Mouse (Mus musculus) heart, embryonic 11.5 days (tissue): ENCODE measurements around the gene S1pr4. TPM values are rescaled to one million over a fixed set of nuclear protein-coding genes. Genes with fewer than 3 reads are reported as not detected.

Experiments
- ATAC-seq: fragments of 200-750 bp; cut with Nextera tagmentation; replicated peaks from 2 replicates; pipeline ENCODE4 v1.8.0; 2017; ENCODE audit warnings: moderate library complexity; ENCODE audit not compliant: insufficient number of reproducible peaks, low FRiP score, low TSS enrichment
- H3K27ac ChIP-seq: fragments of 300-500 bp; sonication (generic); 2 replicates; pipeline ENCODE4 v1.5.1; 2014; ENCODE audit warnings: mild to moderate bottlenecking, low read depth, low read length
- H3K27me3 ChIP-seq: fragments of 300-500 bp; sonication (generic); 2 replicates; pipeline ENCODE4 v1.6.1; 2014; ENCODE audit warnings: mild to moderate bottlenecking, low read length, mixed read lengths; ENCODE audit not compliant: control insufficient read depth, insufficient read depth
- H3K36me3 ChIP-seq: fragments of 300-500 bp; sonication (generic); 2 replicates; pipeline ENCODE4 v1.6.1; 2014; ENCODE audit warnings: mild to moderate bottlenecking, low read length, moderate library complexity, mixed read lengths; ENCODE audit not compliant: control insufficient read depth, insufficient read depth
- H3K4me1 ChIP-seq: fragments of 300-500 bp; sonication (generic); 2 replicates; pipeline ENCODE4 v1.6.1; 2014; ENCODE audit warnings: low read length; ENCODE audit not compliant: control insufficient read depth, insufficient read depth
- H3K4me2 ChIP-seq: fragments of 300-500 bp; sonication (generic); 2 replicates; pipeline ENCODE4 v1.6.1; 2014; ENCODE audit warnings: mild to moderate bottlenecking, moderate library complexity
- H3K4me3 ChIP-seq: fragments of 300-500 bp; sonication (generic); 2 replicates; pipeline ENCODE4 v1.5.1; 2014; ENCODE audit warnings: low read depth, low read length
- H3K9ac ChIP-seq: fragments of 300-500 bp; sonication (generic); 2 replicates; pipeline ENCODE4 v1.6.1; 2014; ENCODE audit warnings: mild to moderate bottlenecking, low read depth, low read length, moderate library complexity
- H3K9me3 ChIP-seq: fragments of 300-500 bp; sonication (generic); replicated peaks from 2 replicates; pipeline ENCODE4 v1.6.1; 2016; ENCODE audit warnings: low read length; ENCODE audit not compliant: control insufficient read depth
- WGBS: fragments of 180-500 bp; shearing (Covaris S2); extraction: QIAGEN DNeasy Blood & Tissue Kit; methylation state at CpG from one replicate; pipeline ENCODE4 v1.1.7; 2014; ENCODE audit not compliant: insufficient replicate concordance; 5-methylcytosine and 5-hydroxymethylcytosine counted together
- microRNA-seq: library from miRNA; unstranded; fragments of <30 nt; microRNA quantifications from one replicate; pipeline ENCODE4, GENCODE M21; 2016; ENCODE audit warnings: borderline number of aligned reads
- polyA plus RNA-seq: library from polyadenylated mRNA; unstranded; fragments of >200 nt; fragmentation: Nextera tagmentation; extraction: Ambion mirVana; gene quantifications from 2 replicates; pipeline ENCODE4 v1.2.1, GENCODE M21; 2014

The S1pr4 gene
- polyA plus RNA-seq, 1 experiment from 2014 or later, result 0.79 TPM

GRCm38 (mm10) chr10:81454106-81454505 is 45.8 kb downstream of the S1pr4 start:
- ATAC-seq, result no peak
- H3K9ac ChIP-seq, result no peak overlapping the region
- no peaks in the 10 kb centered on the region for H3K4me1 ChIP-seq
- H3K9me3 ChIP-seq, result no peaks in the 10 kb centered on the region
- no peak overlapping the region for H3K4me3 ChIP-seq
- H3K27me3 ChIP-seq, result peaks cover 83% of the 10 kb centered on the region
- H3K36me3 ChIP-seq, result no peaks in the 10 kb centered on the region
- no peak overlapping the region for H3K4me2 ChIP-seq
- H3K27ac ChIP-seq, result no peak overlapping the region
- 64% methylated on average over 2 of the region's 2 CpGs for WGBS

- H3K9ac ChIP-seq, result no peak overlapping the region
- no peak overlapping the region for H3K4me3 ChIP-seq
- no peaks in the 10 kb centered on the region for H3K4me1 ChIP-seq
- no peak overlapping the region for H3K27ac ChIP-seq
- no peak overlapping the region; the same call in 1 of the 2 replicates for H3K4me2 ChIP-seq
- WGBS, result 7% methylated on average over 14 of the region's 14 CpGs
- peaks cover 74% of the 10 kb centered on the region for H3K27me3 ChIP-seq
- no peaks in the 10 kb centered on the region for H3K9me3 ChIP-seq
- no peak for ATAC-seq
- no peaks in the 10 kb centered on the region for H3K36me3 ChIP-seq
Measured at GRCm38 (mm10) chr10:81452947-81453288, 47.0 kb downstream of the S1pr4 start.

- Histone ChIP-seq H3K36me3 (no peaks in the 10 kb centered on the region), H3K27me3 (peaks cover 69% of the 10 kb centered on the region), H3K9me3 (no peaks in the 10 kb centered on the region), H3K4me3 (no peak overlapping the region), H3K27ac (no peak overlapping the region), H3K4me2 (no peak overlapping the region; the same call in 1 of the 2 replicates), H3K9ac (no peak overlapping the region; the same call in 1 of the 2 replicates), H3K4me1 (no peaks in the 10 kb centered on the region)
- 9% methylated on average over 36 of the region's 36 CpGs for WGBS
- no peak for ATAC-seq
Measured at GRCm38 (mm10) chr10:81452237-81452946, 47.5 kb downstream of the S1pr4 start.

- Histone ChIP-seq H3K9ac (no peak overlapping the region), H3K4me1 (no peaks in the 10 kb centered on the region), H3K4me3 (no peak overlapping the region), H3K27ac (no peak overlapping the region), H3K27me3 (peaks cover 64% of the 10 kb centered on the region), H3K4me2 (no peak overlapping the region), H3K36me3 (no peaks in the 10 kb centered on the region), H3K9me3 (no peaks in the 10 kb centered on the region)
- WGBS, result 49% methylated on average over 6 of the region's 6 CpGs
- ATAC-seq, result no peak
Measured at GRCm38 (mm10) chr10:81451365-81451745, 48.6 kb downstream of the S1pr4 start.

DNA sequence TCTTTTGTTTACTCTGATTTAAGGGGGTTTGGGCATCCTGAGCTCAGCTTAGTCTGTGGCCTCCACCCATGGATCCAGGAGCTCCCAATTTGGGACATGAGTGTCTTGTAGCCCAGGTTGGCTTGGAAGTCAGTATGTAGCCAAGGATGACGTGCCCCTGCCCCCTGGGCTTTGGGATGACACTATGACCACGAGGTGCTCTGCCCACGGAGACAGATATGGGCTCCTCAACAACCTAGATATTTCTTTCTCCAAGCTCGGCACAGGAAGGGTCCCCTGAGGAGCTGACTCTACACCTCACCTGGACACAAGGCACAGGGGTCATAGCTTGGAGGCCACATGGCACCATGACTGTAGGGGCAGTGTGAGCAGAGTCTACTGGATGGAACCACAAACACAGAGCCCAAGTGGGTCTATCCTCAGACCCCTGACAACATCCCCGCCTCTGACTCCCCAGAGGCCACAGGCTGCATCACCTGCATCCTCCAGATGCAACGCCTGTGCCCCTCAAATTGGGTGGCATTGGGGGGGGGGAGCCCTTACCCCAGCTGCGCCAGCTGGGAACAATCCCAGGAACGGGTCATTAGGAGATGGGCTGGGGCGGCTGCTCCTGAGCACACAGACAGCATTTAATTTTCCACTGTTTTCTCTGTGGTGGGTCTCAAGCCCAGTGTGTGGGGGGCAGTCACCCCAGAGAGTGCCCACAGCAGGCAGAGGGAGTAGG is 49.1 kb downstream of the S1pr4 start:
- 57% methylated on average over 9 of the region's 9 CpGs for WGBS
- H3K4me1 ChIP-seq, result no peaks in the 10 kb centered on the region
- no peak for ATAC-seq
- no peak overlapping the region for H3K4me3 ChIP-seq
- no peak overlapping the region for H3K9ac ChIP-seq
- no peaks in the 10 kb centered on the region for H3K36me3 ChIP-seq
- peaks cover 60% of the 10 kb centered on the region for H3K27me3 ChIP-seq
- H3K9me3 ChIP-seq, result no peaks in the 10 kb centered on the region
- H3K4me2 ChIP-seq, result no peak overlapping the region
- no peak overlapping the region for H3K27ac ChIP-seq

DNA sequence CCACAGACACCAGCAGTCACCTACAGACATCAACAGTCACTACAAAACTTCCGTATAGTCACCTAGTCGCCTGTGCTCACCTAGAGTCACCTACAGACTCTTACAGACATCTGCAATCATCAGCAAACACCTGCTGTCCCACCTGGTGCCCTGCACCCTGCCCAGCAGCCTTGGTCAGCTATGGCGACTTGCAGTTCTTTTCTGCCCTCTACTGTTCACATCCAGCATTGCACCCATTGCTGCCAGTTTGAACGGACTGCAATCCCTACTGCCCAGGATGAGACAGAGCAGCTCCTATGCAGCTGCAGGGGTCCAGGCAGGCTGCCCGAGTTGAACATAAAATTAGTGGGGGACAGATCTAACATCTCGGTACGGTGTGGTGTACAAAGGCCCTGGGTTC is 49.8 kb downstream of the S1pr4 start:
- Histone ChIP-seq H3K4me1 (no peaks in the 10 kb centered on the region), H3K4me2 (no peak overlapping the region), H3K27ac (no peak overlapping the region), H3K9me3 (no peaks in the 10 kb centered on the region), H3K36me3 (no peaks in the 10 kb centered on the region), H3K4me3 (no peak overlapping the region), H3K9ac (no peak overlapping the region), H3K27me3 (peaks cover 53% of the 10 kb centered on the region)
- 1% methylated on average over 7 of the region's 7 CpGs for whole genome bisulfite sequencing
- no peak; the same call in 1 of the 2 replicates for ATAC-seq

Small RNA genes within 50 kb of the gene (microRNA-seq; reads per million reads assigned to microRNA genes)
- gene Gm25595, result not detected

Other genes starting within 250 kb of the S1pr4 start
- 1.0 and 1.7 TPM in 2 replicates for gene Matk, start 247.2 kb downstream of the S1pr4 start, polyA plus RNA-seq
- 247 and 257 TPM in 2 replicates for gene Mrpl54, start 233.2 kb downstream of the S1pr4 start, polyA plus RNA-seq
- 41.2 and 44.1 TPM in 2 replicates for gene Apba3, start 233.2 kb downstream of the S1pr4 start, polyA plus RNA-seq
- gene Tjp3, start 208.6 kb downstream of the S1pr4 start, polyA plus RNA-seq, result 0.90 and 1.4 TPM in 2 replicates
- 30.2 and 32.1 TPM in 2 replicates for gene Pip5k1c, start 207.2 kb downstream of the S1pr4 start, polyA plus RNA-seq
- 20.2 and 25.0 TPM in 2 replicates for gene Cactin, start 179.0 kb downstream of the S1pr4 start, polyA plus RNA-seq
- gene Tbxa2r, start 171.4 kb downstream of the S1pr4 start, polyA plus RNA-seq, result 10.9 and 11.2 TPM in 2 replicates
- not detected in 2 replicates for gene Gipc3, start 156.9 kb downstream of the S1pr4 start, polyA plus RNA-seq
- 102 and 107 TPM in 2 replicates for gene Hmg20b, start 149.7 kb downstream of the S1pr4 start, polyA plus RNA-seq
- gene Mfsd12, start 142.6 kb downstream of the S1pr4 start, polyA plus RNA-seq, result 4.6 and 4.7 TPM in 2 replicates
- 0.23 and 0.67 TPM in 2 replicates for gene 4930404N11Rik, start 134.3 kb downstream of the S1pr4 start, polyA plus RNA-seq
- 66.1 and 70.0 TPM in 2 replicates for gene Fzr1, start 121.6 kb downstream of the S1pr4 start, polyA plus RNA-seq
- gene Dohh, start 115.7 kb downstream of the S1pr4 start, polyA plus RNA-seq, result 47.5 and 61.4 TPM in 2 replicates
- 1.4 and 2.9 TPM in 2 replicates for gene Gm48551, start 115.7 kb downstream of the S1pr4 start, polyA plus RNA-seq
- 0.55 and 1.2 TPM in 2 replicates for gene Gm48552, start 111.1 kb downstream of the S1pr4 start, polyA plus RNA-seq
- gene Smim24, start 107.1 kb downstream of the S1pr4 start, polyA plus RNA-seq, result 4.2 and 5.8 TPM in 2 replicates
- 28.1 and 29.8 TPM in 2 replicates for gene Nfic, start 44.5 kb downstream of the S1pr4 start, polyA plus RNA-seq
- 0.19 and 0.31 TPM in 2 replicates for gene Celf5, start 17.4 kb downstream of the S1pr4 start, polyA plus RNA-seq
- 40.9 and 49.0 TPM in 2 replicates for gene Ncln, start 3.7 kb downstream of the S1pr4 start, polyA plus RNA-seq
- gene Gna15, start 24.1 kb upstream of the S1pr4 start, polyA plus RNA-seq, result 2.5 and 3.4 TPM in 2 replicates
- gene Gna11, start 45.1 kb upstream of the S1pr4 start, polyA plus RNA-seq, result 55.5 and 58.8 TPM in 2 replicates
- gene Aes, start 59.4 kb upstream of the S1pr4 start, polyA plus RNA-seq, result 330 and 481 TPM in 2 replicates
- gene Tle2, start 74.4 kb upstream of the S1pr4 start, polyA plus RNA-seq, result 17.8 and 18.3 TPM in 2 replicates
- 25.6 and 27.3 TPM in 2 replicates for gene Tle6, start 100.9 kb upstream of the S1pr4 start, polyA plus RNA-seq
- gene BC025920, start 106.1 kb upstream of the S1pr4 start, polyA plus RNA-seq, result 0.25 and 0.63 TPM in 2 replicates
- 21.5 and 27.3 TPM in 2 replicates for gene Sirt6, start 127.7 kb upstream of the S1pr4 start, polyA plus RNA-seq
- 7.2 and 8.1 TPM in 2 replicates for gene Ankrd24, start 128.4 kb upstream of the S1pr4 start, polyA plus RNA-seq
- gene Gm10778, start 148.9 kb upstream of the S1pr4 start, polyA plus RNA-seq, result 2.9 and 3.3 TPM in 2 replicates
- gene Zfp433, start 204.7 kb upstream of the S1pr4 start, polyA plus RNA-seq, result 8.0 and 13.2 TPM in 2 replicates